Mouse (Mus musculus) lung, postnatal 0 days (tissue): ENCODE results near the gene Sms.

Source experiments
- CTCF ChIP-seq: IDR thresholded peaks from 2 replicates; pipeline ENCODE4 v1.5.1; 2016; ENCODE audit warnings: antibody characterized with exemption, mild to moderate bottlenecking
- EP300 ChIP-seq: IDR thresholded peaks from 2 replicates; pipeline ENCODE4 v1.6.1; 2016; ENCODE audit warnings: antibody characterized with exemption, mild to moderate bottlenecking, control low read depth

GRCm38 (mm10) chrX:157404919-157405318, 87.2 kb downstream of the Sms start:
- no peak for TF ChIP-seq CTCF
- no peak for TF ChIP-seq EP300
